Mouse (Mus musculus) kidney, postnatal 0 days (tissue): ENCODE results near the gene Extl1. TPM values are rescaled to one million over a fixed set of nuclear protein-coding genes. Genes with fewer than 3 reads are reported as not detected.

Experiments used
- ATAC-seq: fragments of 200-750 bp; cut with Nextera tagmentation; replicated peaks from 2 replicates; pipeline ENCODE4 v1.8.0; 2017; ENCODE audit warnings: low read depth, moderate number of reproducible peaks, moderate TSS enrichment, moderate library complexity; ENCODE audit not compliant: low FRiP score
- DNase-seq: peaks from one replicate; pipeline ENCODE4 v3.0.0-alpha.2; 2016; ENCODE audit warnings: low spot score
- H3K27ac ChIP-seq: fragments of 300-500 bp; sonication (generic); 2 replicates; pipeline ENCODE4 v1.5.1; 2014; ENCODE audit warnings: mild to moderate bottlenecking
- H3K27me3 ChIP-seq: fragments of 300-500 bp; sonication (generic); 2 replicates; pipeline ENCODE4 v1.6.1; 2014; ENCODE audit warnings: low read length, mixed read lengths; ENCODE audit not compliant: insufficient read depth
- H3K36me3 ChIP-seq: fragments of 300-500 bp; sonication (generic); 2 replicates; pipeline ENCODE4 v1.6.1; 2014; ENCODE audit warnings: low read length, mixed read lengths; ENCODE audit not compliant: insufficient read depth
- H3K4me1 ChIP-seq: fragments of 300-500 bp; sonication (generic); replicated peaks from 2 replicates; pipeline ENCODE4 v1.6.1; 2014; ENCODE audit warnings: antibody characterized with exemption, low read length, mixed read lengths; ENCODE audit not compliant: insufficient read depth
- H3K4me2 ChIP-seq: fragments of 300-500 bp; sonication (generic); 2 replicates; pipeline ENCODE4 v1.6.1; 2014; ENCODE audit warnings: mild to moderate bottlenecking, low read length, moderate library complexity, mixed read lengths
- H3K4me3 ChIP-seq: fragments of 300-500 bp; sonication (generic); replicated peaks from 2 replicates; pipeline ENCODE4 v1.5.1; 2014; ENCODE audit warnings: low read depth, low read length
- H3K9ac ChIP-seq: fragments of 300-500 bp; sonication (generic); 2 replicates; pipeline ENCODE4 v1.6.1; 2014; ENCODE audit warnings: low read depth, low read length
- H3K9me3 ChIP-seq: fragments of 300-500 bp; sonication (generic); replicated peaks from 2 replicates; pipeline ENCODE4 v1.6.1; 2016; ENCODE audit warnings: low read length, inconsistent platforms, mixed read lengths
- CTCF ChIP-seq: IDR thresholded peaks from 2 replicates; pipeline ENCODE4 v1.5.1; 2016; ENCODE audit warnings: antibody characterized with exemption, low read depth, mild to moderate bottlenecking, moderate library complexity
- WGBS: fragments of 180-500 bp; shearing (Covaris S2); extraction: QIAGEN DNeasy Blood & Tissue Kit; methylation state at CpG from one replicate; pipeline ENCODE4 v1.1.7; 2014; 5-methylcytosine and 5-hydroxymethylcytosine counted together
- polyA plus RNA-seq: library from polyadenylated mRNA; unstranded; fragments of >200 nt; fragmentation: Nextera tagmentation; extraction: Ambion mirVana; gene quantifications from 2 replicates; pipeline ENCODE4 v1.2.1, GENCODE M21; 2015

Extl1 gene
- polyA plus RNA-seq, 1 experiment from 2014 or later: 0.86 TPM

DNA sequence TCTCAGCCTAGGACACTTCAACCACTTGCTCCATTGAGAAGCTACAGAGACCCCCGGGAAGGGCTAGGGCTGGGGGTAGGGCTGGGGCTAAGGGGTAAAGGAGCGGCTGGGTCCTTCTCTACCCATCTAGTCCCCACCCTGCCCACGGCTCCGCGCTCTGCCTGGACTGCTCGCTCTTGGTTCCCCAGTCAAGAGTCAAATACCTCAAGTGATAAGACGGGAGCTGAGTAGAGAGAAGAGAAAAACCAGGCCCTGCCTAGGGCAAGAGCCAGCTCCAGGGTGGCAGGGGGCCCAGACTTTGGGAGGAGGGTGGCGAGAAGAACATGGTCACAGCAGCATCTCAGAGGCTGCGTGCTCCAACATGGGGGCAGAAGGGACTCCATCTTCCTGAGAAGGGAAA is 68.2 kb downstream of the Extl1 start:
- Histone ChIP-seq H3K4me1 (no peaks in the 10 kb centered on the region), H3K4me2 (no peak overlapping the region), H3K27me3 (no peaks in the 10 kb centered on the region), H3K27ac (no peak overlapping the region), H3K9ac (no peak overlapping the region), H3K4me3 (no peak overlapping the region), H3K9me3 (no peaks in the 10 kb centered on the region), H3K36me3 (no peaks in the 10 kb centered on the region)
- no peak for TF ChIP-seq CTCF
- DNase-seq (no peak), ATAC-seq (no peak; the same call in 1 of the 2 replicates)
- 67% methylated on average over 9 of the region's 9 CpGs for WGBS

DNA sequence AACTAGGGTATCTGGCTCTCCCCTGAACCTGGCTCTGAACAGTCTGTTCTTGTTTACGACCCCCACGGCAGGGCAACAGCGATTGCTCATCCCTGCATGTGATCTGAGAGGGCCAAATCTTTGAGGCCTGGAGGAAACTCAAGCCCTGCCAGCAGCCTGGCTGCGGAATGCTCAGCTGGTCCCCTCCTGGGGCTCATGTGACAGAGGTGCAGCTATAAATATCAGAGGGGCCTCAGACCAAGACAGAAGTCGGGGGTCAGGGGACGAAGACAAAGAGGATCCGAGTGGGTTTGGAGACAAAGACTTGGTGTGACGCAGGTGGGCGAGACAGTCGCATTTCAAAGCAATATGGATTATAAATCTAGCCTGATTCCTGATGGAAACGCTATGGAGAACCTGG is 68.8 kb downstream of the Extl1 start, which contains the start of gene Trim63:
TSS of gene Trim63 (plus strand) at position 245 of the 400 bp plus-strand sequence.
- H3K4me2 ChIP-seq: no peak within 1 kb of the TSS
- no peaks in the 10 kb centered on the region for H3K4me1 ChIP-seq
- H3K4me3 ChIP-seq: no peak within 1 kb of the TSS
- no peaks in the 10 kb centered on the region for H3K36me3 ChIP-seq
- no peak within 1 kb of the TSS for H3K27ac ChIP-seq
- H3K9ac ChIP-seq: no peak within 1 kb of the TSS
- no peaks in the 10 kb centered on the region for H3K9me3 ChIP-seq
- no peaks in the 10 kb centered on the region for H3K27me3 ChIP-seq
- DNase-seq (peak; percentile 47), ATAC-seq (no peak; the same call in 1 of the 2 replicates)
- 19% methylated on average over 11 of the region's 11 CpGs for WGBS
- TF ChIP-seq CTCF: no peak

DNA sequence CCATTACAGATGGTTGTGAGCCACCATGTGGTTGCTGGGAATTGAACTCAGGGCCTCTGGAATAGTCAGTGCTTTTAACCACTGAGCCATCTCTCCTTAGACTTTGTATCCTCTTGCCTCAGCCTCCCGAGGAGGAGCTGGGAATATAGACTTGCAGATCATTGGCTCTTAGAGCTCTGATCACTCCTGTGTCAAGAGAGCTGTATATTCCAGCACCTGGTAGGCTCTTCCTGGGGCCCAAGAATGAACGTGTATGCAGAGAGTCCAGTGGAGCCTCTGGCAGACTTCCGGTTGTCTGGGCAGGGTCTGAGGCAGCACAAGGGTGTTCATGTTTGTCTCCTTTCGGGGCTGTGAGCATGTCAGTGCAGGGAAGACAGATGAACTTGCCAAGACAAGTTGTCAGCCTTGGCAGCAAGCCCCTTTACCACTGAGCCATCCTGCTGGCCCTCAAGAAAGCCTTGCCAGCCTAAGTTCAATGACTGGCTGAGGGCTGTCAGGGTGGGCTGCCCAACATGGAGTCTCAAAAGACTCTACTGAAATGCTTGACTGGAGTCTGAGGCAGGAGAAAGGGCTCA is 69.5 kb downstream of the Extl1 start:
- Histone ChIP-seq H3K4me2 (no peak overlapping the region), H3K4me1 (no peaks in the 10 kb centered on the region), H3K36me3 (no peaks in the 10 kb centered on the region), H3K9ac (no peak overlapping the region), H3K9me3 (no peaks in the 10 kb centered on the region), H3K27ac (no peak overlapping the region), H3K27me3 (no peaks in the 10 kb centered on the region), H3K4me3 (no peak overlapping the region)
- no peak for DNase-seq
- 80% methylated on average over 4 of the region's 4 CpGs for WGBS
- ATAC-seq: no peak
- TF ChIP-seq CTCF: no peak

DNA sequence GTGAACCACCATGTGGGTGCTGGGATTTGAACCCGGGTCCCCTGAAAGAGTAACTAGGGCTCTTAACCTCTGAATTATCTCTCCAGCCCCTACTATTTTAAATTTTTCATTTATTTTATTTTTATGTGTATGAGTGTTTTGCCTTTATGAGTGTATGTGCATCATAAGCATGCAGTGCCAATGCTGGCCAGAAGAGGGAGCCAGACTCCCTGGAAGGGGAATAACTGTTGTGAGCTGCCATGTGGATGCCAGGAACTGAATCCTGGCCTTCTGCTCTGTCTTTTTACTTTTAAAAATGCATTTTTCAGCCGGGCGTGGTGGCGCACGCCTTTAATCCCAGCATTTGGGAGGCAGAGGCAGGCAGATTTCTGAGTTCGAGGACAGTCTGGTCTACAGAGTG is 70.7 kb downstream of the Extl1 start:
- Histone ChIP-seq H3K9me3 (no peaks in the 10 kb centered on the region), H3K4me1 (no peaks in the 10 kb centered on the region), H3K27ac (no peak overlapping the region), H3K9ac (no peak overlapping the region), H3K4me3 (no peak overlapping the region), H3K4me2 (no peak overlapping the region), H3K27me3 (no peaks in the 10 kb centered on the region), H3K36me3 (no peaks in the 10 kb centered on the region)
- TF ChIP-seq CTCF: peak; percentile 49; the same call in 1 of the 2 replicates
- 98% methylated on average over 6 of the region's 6 CpGs for WGBS
- ATAC-seq: no peak
- DNase-seq: no peak

GRCm38 (mm10) chr4:134312341-134312740 is 71.3 kb downstream of the Extl1 start:
- Histone ChIP-seq H3K9me3 (no peaks in the 10 kb centered on the region), H3K4me3 (no peak overlapping the region), H3K4me1 (peaks cover 4% of the 10 kb centered on the region), H3K36me3 (no peaks in the 10 kb centered on the region), H3K4me2 (no peak overlapping the region), H3K9ac (no peak overlapping the region), H3K27me3 (no peaks in the 10 kb centered on the region), H3K27ac (no peak overlapping the region)
- DNase-seq: no peak
- 94% methylated on average over 5 of the region's 5 CpGs for WGBS
- TF ChIP-seq CTCF: no peak
- no peak for ATAC-seq

DNA sequence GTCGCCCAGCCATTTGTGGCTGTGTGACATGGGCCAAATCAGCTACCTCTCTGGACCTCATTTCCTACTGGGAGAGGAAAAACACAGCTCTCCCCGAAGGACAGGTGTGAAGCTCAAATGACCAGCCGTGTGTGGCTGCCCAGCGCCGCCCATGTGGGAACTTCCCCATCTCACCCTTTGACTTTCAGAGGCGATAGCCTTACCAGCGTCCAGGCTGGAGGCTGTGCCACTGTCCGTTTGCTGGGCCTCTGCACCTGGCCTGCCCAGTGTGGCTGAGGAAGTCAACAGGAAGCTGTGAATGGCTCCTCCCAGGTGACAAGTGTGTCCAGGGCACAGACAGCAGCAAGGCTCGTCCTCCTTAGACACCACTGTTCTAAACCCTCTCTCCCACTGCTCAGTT is 71.9 kb downstream of the Extl1 start:
- ATAC-seq (no peak), DNase-seq (no peak)
- Histone ChIP-seq H3K27me3 (no peaks in the 10 kb centered on the region), H3K36me3 (no peaks in the 10 kb centered on the region), H3K4me2 (no peak overlapping the region), H3K27ac (no peak overlapping the region), H3K9ac (no peak overlapping the region), H3K4me3 (no peak overlapping the region), H3K4me1 (peaks cover 6% of the 10 kb centered on the region), H3K9me3 (no peaks in the 10 kb centered on the region)
- WGBS: 69% methylated on average over 9 of the region's 9 CpGs
- no peak for TF ChIP-seq CTCF

- Histone ChIP-seq H3K4me3 (no peak overlapping the region), H3K27me3 (no peaks in the 10 kb centered on the region), H3K27ac (no peak overlapping the region), H3K4me1 (peaks cover 6% of the 10 kb centered on the region), H3K4me2 (no peak overlapping the region), H3K9me3 (no peaks in the 10 kb centered on the region), H3K36me3 (no peaks in the 10 kb centered on the region), H3K9ac (no peak overlapping the region)
- no peak for DNase-seq
- no peak for TF ChIP-seq CTCF
- ATAC-seq: no peak
- WGBS: 76% methylated on average over 9 of the region's 9 CpGs
Observed at GRCm38 (mm10) chr4:134310656-134311055, 73.0 kb downstream of the Extl1 start.
